Mouse (Mus musculus): ENCODE data around the gene Tagln3.

Tagln3 gene

GRCm38 (mm10) chr16:45666136-45666535, 58.3 kb downstream of the Tagln3 start:
- in situ Hi-C loops (cut with MboI; ENCODE audit: unreplicated experiment in 2 of 2), result loop anchor here in 1 of 2 experiments (10.0 kb wide), 1 partner anchor 921 kb away; the partner anchor contains the start of gene Gtpbp8

- in situ Hi-C loops (cut with MboI; ENCODE audit: unreplicated experiment in 2 of 2), result loop anchor here in 1 of 2 experiments (10.0 kb wide), 1 partner anchor 918 kb away; the partner anchor contains the start of gene Gtpbp8
Observed at GRCm38 (mm10) chr16:45662381-45662780, 62.0 kb downstream of the Tagln3 start.

Measured in v-Abl transformed pro-B cells (cell line).